Mouse (Mus musculus): ENCODE data around the gene Lbhd2.

The Lbhd2 gene

DNA sequence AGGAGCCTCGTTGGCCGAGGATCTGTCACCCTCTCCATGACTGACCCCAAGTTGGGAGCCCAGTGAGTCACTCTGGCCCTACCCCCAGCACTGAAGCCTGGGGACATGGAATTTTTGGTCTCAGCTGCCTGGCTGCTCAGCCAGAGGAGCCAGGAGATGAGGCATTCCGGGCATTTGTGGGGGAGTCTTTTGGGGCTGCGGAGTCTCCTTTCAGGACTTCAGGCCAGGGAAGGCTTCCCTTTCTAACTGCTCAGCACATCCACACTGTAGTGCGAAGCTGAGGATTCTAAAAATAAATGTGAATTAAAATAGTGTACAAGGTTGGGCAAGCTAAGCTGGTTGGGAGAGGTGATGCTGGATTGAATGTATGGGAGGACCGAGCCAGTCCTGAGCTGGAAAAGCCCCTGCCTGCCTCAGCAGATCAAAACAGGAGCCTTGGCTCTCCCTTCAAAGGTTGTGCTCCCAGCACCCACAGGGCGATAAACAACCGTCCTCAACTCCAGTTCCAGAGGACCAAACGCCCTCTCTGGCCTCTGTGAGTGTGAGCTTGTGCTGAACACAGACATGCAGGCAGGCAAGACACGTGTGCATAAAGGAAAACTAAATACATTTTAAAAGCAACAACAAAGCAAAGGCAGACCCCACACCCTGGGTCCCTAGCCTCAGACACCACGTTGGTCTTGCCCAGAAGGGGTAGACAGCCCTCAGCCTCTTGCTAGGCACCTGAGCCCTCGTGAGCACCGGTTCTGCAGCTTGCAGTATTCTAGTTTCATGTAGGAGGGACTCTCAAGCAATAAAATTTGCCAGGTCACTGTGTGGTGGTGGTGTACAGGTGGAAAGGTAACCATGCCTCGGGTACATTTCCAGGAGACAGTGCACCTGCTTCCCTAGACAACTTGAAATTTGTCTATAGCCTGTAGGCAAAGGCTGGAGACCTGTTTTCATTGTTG is 24.5 kb downstream of the Lbhd2 start:
- DNase-seq (ENCODE audit: low spot score), result no peak

DNA sequence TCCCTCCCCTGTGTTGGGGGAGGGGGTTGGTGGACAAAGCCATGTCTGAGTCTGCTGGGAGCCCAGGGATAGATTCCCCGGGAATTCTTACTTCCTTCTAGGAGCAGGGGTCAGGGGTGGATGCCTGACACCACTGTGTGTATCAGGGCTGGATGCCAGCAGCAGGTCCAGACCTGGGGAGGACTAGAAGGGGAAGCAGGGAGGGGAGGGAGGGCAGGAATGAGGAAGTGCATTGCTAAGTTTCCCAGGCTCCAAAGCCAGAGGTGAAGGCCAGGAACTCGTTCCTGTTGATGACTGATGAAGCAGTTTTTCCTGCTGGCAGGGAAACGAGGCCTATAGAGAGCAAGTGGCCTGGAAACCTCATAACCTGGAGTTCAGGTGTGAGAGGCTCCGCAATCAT is 25.5 kb downstream of the Lbhd2 start:
- DNase-seq (ENCODE audit: low spot score), result peak; percentile 71

DNA sequence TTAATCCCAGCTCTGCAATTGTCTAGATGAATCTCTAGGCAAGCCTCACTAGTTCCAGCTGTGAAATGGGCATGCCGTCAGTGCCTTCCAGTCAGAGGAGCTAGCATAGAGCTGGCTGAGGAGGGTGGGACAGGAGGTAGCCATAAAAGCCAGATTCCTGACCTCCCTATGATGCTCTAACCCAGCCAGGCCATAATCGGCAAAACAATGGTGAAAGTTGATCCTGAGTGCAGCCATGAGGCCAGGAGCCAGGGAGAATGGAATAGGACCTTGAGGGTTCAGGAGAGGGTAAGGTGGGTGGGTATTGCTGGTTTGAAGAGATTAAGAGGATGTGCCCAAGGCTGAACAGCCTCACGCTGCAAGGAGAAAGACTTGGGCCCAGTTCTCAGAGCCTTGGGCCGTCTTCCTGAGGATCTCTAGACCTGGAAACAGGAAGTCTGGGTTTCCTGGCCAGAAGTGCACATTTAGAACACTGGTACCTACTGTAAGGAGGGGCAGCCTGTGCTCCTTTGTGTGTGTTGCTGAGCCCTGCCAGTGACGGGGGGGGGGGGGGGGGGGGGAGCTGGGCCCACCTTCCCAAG is 26.2 kb downstream of the Lbhd2 start:
- no peak for DNase-seq (ENCODE audit: low spot score)

DNA sequence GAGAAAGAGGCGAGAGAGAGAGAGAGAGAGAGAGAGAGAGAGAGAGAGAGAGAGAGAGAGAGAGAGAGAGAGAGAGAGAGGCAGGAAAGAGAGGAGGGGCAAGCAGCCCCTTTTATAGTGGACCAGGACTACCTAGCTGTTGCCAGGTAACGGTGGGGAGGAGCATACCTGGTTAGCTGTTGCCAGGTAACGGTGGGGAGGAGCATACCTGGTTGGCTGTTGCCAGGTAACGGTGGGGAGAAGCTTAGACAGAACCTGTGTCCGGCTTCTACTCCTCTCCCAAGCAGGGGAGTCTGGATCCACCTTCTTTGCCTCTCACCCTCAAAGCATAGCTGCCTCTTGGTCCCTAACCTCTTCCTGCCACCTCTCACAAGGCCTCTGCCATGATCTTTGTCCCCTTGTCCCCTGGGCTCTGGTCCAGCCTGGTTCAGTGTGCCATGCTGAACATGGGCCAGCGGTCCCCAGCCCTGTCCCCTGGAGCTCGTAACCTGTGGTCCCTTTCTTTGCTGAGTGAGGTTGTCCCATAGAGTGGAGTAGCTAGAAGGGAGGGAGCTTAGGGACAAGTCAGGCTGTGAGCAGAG is 27.6 kb downstream of the Lbhd2 start:
- DNase-seq (ENCODE audit: low spot score), result no peak

- no peak for DNase-seq (ENCODE audit: low spot score)
Observed at GRCm38 (mm10) chr12:111434745-111435327, 28.2 kb downstream of the Lbhd2 start.

GRCm38 (mm10) chr12:111436170-111436569 is 29.6 kb downstream of the Lbhd2 start:
- DNase-seq (ENCODE audit: low spot score), result no peak

DNA sequence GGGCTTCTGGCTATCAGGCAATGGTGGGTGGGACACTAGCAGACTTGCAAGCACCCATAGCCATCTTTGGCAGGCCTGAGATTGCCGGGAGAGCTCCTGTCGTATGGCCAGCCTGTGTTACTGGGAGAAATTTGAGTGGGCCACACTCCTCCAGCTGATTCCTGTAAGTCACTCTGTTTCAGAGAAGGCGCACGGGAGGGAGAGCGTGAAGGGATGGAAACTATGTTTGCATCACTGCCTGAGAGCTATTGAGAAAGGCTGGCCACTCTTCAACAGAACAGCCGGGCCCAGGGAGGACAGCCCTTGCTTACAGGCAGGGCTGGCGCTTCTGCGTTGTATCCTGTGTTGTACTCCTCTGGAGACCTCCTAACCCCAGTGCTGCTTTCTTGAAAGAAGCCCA is 30.0 kb downstream of the Lbhd2 start:
- no peak for DNase-seq (ENCODE audit: low spot score)

GRCm38 (mm10) chr12:111437222-111437900 is 30.8 kb downstream of the Lbhd2 start:
- DNase-seq (ENCODE audit: low spot score), result no peak

- DNase-seq (ENCODE audit: low spot score), result no peak
Observed at GRCm38 (mm10) chr12:111438850-111439249, 32.2 kb downstream of the Lbhd2 start.

DNA sequence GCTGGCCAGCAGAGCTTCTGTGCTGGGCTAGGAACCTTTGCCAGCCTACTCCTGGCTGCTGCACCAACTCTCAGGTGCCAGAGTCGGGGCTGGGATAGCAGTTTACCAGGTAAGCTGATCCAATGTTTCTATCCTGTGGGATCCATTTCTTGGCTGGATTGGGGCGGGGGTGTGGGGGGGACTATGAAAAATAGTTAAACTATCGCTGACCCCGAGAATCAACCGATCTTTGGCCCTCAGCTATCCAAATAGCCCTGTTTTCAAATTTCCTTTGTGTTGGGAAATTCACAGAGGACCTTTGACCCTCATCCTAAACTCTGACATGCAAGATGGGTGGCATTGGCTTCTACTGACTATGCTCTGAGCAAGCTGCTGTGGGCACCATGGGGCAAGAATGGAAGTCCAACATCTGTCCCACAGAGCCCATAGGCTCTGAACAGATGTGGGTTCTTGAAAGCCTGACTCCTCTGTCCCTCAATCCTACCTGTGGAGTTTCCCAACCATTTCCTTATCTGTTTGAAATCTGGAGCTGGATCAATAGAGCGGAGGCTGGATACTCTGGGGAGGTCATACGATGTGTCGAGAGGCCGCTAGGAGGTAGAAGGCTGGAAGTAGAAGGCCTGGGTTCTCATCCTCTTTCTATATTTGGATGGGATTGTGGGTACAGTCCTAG is 34.2 kb downstream of the Lbhd2 start:
- DNase-seq (ENCODE audit: low spot score), result peak; percentile 66

DNA sequence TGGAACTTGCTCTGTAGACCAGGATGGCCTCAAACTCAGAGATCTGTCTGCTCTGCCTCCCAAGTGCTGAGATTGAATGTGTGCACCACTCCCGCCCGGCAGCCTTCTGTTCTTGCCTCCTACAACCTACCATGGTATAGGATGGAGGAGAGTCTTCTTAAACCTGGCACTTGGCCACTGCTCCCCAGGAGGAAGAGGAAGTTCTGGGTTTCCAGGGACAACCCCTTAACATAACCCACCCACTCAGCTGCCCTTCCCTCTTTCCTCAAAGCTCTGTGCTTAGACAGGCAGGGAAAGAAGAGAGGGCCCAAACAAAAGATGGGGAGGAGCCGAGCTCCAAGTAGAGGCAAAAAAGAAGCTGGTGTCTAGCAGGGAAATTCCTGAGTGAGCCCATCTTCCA is 34.9 kb downstream of the Lbhd2 start:
- DNase-seq (ENCODE audit: low spot score), result no peak

DNA sequence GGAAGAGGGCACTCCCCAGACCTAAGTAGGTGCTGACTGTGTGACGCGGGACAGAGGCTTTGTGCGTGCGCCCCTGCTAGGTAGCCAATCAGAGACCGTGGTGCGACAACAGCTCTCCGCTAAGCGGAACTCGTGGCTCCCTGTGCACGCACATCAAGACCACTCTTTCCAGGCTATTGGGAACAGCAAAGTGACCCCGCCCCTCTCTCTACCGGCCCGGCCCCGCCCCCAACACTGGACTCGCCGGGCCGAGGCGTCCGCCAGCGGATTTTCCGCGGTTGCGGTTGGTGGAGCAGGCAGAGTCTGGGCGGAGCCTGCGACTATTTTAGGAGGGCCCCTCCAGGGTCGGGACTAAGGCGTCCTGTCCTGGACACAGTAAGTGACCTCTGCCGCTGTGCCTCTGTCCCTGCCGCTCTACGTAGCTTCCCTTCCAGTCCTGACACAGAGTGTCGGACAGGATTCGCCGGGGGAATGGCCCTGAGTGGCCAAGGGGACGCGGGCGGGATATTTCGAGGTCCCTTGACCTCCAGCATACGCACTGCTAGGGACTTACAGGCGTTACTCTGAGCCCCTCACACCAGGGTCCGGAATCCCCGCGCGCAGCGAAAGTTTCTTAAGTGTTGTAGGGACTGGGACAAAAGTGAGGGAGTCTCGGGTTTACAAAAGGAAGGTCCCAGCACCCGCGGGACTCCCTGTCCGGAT is 35.9 kb downstream of the Lbhd2 start, which contains the start of gene Tnfaip2:
Gene Tnfaip2, plus strand, starts transcription at position 161 of the 702 bp plus-strand sequence.
- DNase-seq (ENCODE audit: low spot score), result peak; percentile 82

DNA sequence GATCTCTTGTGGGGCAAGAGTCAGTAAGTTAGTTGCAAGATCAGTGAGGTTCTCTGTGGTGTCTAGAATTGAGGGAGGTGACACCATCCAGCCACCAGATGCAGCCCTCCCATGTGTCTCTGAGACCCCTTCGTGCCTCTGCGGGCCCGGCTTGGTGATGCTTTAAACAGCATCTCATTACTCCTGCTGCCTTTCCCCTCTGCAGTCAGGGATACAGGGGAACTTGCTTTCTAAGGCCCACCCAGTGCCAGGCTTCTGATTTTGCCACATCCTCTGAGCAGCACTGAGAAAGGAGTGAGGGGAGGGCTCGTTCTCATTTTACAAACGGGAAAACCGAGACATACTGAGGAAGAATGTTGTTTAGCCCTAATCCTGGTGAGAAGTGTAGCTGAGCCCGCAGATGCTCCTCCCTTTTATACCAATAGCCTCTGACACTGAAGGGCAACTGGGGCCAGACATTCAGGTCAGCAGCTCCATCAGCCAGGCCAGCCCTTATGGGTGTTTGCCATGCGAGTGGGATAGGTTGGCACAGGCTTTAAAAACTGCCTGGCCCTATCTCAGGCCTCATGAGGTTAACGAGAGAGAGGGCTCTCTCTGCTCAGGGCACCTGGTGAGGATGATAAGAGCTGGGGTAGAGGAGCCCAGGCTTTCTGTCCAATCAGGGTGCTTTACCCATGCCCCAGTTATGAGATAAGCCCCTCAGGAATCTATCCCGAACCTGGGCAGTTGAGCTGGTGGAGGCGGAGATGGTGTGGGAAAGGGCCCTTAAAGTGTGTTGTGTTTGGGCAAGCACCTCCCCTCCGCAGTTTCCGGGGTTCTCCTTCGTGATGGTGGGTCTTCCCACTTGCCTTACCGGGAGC is 36.6 kb downstream of the Lbhd2 start:
- DNase-seq (ENCODE audit: low spot score), result no peak

- no peak for DNase-seq (ENCODE audit: low spot score)
Observed at GRCm38 (mm10) chr12:111443921-111444831, 37.6 kb downstream of the Lbhd2 start.

DNA sequence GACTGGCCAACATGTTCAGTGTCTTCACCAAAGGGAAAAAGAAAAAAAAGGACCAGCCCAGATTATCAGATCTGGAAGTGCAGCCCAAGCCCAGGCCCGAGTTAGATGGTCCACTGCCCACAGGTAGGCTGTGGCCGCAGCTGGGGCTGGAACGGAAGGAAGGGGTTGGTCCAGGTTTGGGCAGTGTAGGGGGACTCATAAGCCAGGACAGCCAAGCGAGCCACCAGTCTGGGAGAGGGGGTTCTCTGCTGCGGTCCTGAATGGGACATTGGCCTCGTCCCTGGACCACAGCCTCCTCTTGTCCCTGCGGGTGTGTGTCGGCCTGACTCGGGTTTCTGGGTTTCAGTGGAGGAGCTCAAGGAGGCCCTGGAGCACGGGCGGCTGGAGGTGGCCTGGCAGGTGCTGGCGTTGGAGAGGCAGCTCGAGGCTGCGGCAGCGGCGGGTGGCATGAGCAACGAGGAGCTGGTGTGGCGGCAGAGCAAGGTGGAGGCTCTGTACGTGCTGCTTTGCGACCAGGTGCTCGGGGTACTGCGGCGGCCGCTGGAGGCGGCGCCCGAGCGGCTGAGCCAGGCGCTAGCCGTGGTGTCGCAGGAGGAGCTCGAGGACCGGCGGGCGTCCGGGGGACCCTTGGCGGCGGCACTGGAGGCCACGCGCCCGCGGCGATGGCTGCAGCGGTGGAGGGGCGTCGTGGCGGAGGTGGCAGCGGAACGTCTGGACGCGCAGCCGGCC is 38.7 kb downstream of the Lbhd2 start:
- DNase-seq (ENCODE audit: low spot score), result no peak

- no peak for DNase-seq (ENCODE audit: low spot score)
Observed at GRCm38 (mm10) chr12:111445890-111446613, 39.4 kb downstream of the Lbhd2 start.

DNA sequence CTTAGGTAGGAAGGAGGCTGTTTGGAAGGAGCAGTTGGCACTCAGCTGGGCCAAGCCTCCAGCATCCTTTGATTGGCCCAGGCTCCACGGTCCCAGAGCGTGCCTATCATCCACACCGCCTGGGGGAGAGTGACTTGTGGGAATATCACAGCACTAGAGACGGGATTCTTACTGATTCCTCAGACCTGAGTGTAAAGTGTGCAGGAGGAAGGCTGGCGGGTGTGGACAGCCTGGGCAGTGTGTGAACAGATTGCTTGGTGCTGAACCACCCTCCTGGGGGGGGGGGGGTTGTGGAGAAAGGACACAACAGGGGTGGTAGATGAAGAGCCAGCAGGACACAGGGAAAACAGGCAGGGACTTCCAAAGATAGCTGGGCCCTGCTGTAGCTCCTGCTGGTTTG is 40.1 kb downstream of the Lbhd2 start:
- DNase-seq (ENCODE audit: low spot score), result no peak
